Mouse (Mus musculus) liver, embryonic 15.5 days (tissue): Measurements from ENCODE around the gene Trim46. TPM values are rescaled to one million over a fixed set of nuclear protein-coding genes. Genes with fewer than 3 reads are reported as not detected.

Source experiments
- ATAC-seq: fragments of 200-750 bp; cut with Nextera tagmentation; 2 replicates; pipeline ENCODE4 v1.8.0; 2017; ENCODE audit warnings: moderate number of reproducible peaks, mild to moderate bottlenecking, moderate library complexity; ENCODE audit not compliant: insufficient read depth
- H3K27ac ChIP-seq: fragments of 300-500 bp; sonication (generic); replicated peaks from 2 replicates; pipeline ENCODE4 v1.5.1; 2015; ENCODE audit warnings: mild to moderate bottlenecking, inconsistent platforms
- H3K27me3 ChIP-seq: fragments of 300-500 bp; sonication (generic); 2 replicates; pipeline ENCODE4 v1.6.1; 2015; ENCODE audit warnings: mild to moderate bottlenecking, inconsistent platforms
- H3K36me3 ChIP-seq: fragments of 300-500 bp; sonication (generic); replicated peaks from 2 replicates; pipeline ENCODE4 v1.6.1; 2015; ENCODE audit warnings: moderate library complexity, mild to moderate bottlenecking, inconsistent platforms
- H3K4me1 ChIP-seq: fragments of 300-500 bp; sonication (generic); replicated peaks from 2 replicates; pipeline ENCODE4 v1.6.1; 2015; ENCODE audit warnings: inconsistent platforms
- H3K4me2 ChIP-seq: fragments of 300-500 bp; sonication (generic); 2 replicates; pipeline ENCODE4 v1.6.1; 2015; ENCODE audit warnings: moderate library complexity, mild to moderate bottlenecking, inconsistent platforms
- H3K4me3 ChIP-seq: fragments of 300-500 bp; sonication (generic); replicated peaks from 2 replicates; pipeline ENCODE4 v1.5.1; 2015; ENCODE audit warnings: mild to moderate bottlenecking, inconsistent platforms
- H3K9ac ChIP-seq: fragments of 300-500 bp; sonication (generic); 2 replicates; pipeline ENCODE4 v1.6.1; 2015; ENCODE audit warnings: moderate library complexity, mild to moderate bottlenecking, inconsistent platforms
- H3K9me3 ChIP-seq: fragments of 300-500 bp; sonication (generic); replicated peaks from 2 replicates; pipeline ENCODE4 v1.6.1; 2016; ENCODE audit warnings: inconsistent platforms
- WGBS: fragments of 180-500 bp; shearing (Covaris S2); methylation state at CpG from one replicate; pipeline ENCODE4 v1.1.7; 2015; ENCODE audit warnings: mixed read lengths; ENCODE audit not compliant: insufficient replicate concordance; 5-methylcytosine and 5-hydroxymethylcytosine counted together
- polyA plus RNA-seq: library from polyadenylated mRNA; unstranded; fragments of >200 nt; fragmentation: Nextera tagmentation; extraction: Ambion mirVana; gene quantifications from 2 replicates; pipeline ENCODE4 v1.2.1, GENCODE M21; 2015

The Trim46 gene
- polyA plus RNA-seq, 1 experiment from 2014 or later = 0.23 TPM

DNA sequence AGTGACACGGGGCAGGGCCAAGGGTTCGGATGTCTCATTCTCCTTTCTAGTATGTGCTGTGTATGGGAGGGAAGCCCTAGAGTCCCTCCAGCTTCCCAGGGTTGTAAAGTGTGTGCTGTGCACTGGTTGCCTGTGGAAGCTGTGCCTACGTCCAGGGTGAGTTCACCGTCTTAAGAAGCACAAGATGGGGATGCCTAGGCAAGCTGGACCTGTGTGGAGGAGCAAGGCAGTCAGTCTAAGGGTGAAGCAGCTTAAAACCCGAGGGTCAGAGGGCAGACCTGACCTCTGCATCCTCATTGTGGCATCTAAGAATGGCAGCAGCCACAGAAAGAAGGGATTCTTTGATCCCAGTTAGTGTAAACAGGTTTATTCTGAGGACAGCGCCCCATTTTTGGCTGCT is 37.4 kb downstream of the Trim46 start:
- Histone ChIP-seq H3K4me3 (no peak overlapping the region), H3K9ac (no peak overlapping the region), H3K9me3 (no peaks in the 10 kb centered on the region), H3K36me3 (peaks cover 69% of the 10 kb centered on the region), H3K27me3 (no peaks in the 10 kb centered on the region), H3K27ac (no peak overlapping the region), H3K4me1 (peaks cover 16% of the 10 kb centered on the region), H3K4me2 (no peak overlapping the region)
- no peak for ATAC-seq
- WGBS = 72% methylated on average over 6 of the region's 6 CpGs

DNA sequence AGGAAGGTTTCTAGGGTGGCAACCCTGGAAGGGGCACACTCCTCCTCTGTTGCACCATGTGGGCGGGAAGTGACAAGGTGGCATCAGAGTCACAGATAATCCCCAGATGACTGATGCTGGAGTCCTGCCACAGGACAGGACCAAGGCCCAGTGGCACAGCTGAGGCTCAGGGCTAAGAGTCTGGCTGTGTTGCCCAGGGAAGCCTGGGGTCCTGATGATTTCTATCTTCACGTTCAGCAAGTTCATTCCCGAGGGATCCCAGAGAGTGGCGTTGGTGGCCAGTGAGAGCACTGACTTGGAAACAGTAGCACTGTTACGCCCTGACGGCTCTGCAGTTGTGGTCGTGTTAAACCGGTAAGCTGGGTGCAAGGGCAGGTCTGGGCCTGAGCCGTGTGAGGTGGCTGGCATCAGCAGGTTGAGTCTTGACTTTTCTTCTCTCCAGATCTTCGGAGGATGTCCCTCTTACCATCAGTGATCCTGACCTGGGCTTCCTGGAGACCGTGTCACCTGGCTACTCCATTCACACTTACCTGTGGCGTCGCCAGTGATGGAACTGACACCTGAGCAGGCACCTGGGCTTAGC is 37.9 kb downstream of the Trim46 start:
- Histone ChIP-seq H3K9me3 (no peaks in the 10 kb centered on the region), H3K4me1 (peaks cover 16% of the 10 kb centered on the region), H3K36me3 (peaks cover 69% of the 10 kb centered on the region), H3K9ac (no peak overlapping the region), H3K4me2 (no peak overlapping the region), H3K4me3 (no peak overlapping the region), H3K27me3 (no peaks in the 10 kb centered on the region), H3K27ac (no peak overlapping the region)
- WGBS = 82% methylated on average over 13 of the region's 13 CpGs
- no peak for ATAC-seq

DNA sequence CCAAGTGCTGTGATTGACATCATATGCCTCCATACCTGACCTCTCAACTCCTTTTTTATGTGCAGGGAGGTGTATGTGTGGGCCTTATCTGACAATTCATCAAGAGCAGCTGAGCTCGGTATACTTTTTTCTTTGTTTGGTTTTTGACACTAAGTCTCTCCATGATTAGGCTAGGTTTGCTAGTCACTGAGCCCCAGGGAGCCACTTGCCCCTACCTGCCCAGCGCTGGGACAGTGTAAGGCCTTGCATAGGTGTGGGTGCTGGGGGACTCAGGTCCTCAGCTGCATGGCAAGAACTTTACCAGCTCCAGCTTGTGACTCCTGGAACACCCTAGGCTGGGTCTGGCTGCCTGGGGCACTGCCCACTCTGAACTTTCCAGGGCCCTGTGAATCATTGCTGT is 39.4 kb downstream of the Trim46 start:
- H3K4me1 ChIP-seq = peaks cover 18% of the 10 kb centered on the region
- H3K27me3 ChIP-seq = no peaks in the 10 kb centered on the region
- 68% methylated on average over 2 of the region's 2 CpGs for WGBS
- H3K9me3 ChIP-seq = no peaks in the 10 kb centered on the region
- H3K27ac ChIP-seq = no peak overlapping the region
- H3K4me2 ChIP-seq = no peak overlapping the region
- no peak overlapping the region for H3K4me3 ChIP-seq
- peaks cover 69% of the 10 kb centered on the region for H3K36me3 ChIP-seq
- no peak overlapping the region for H3K9ac ChIP-seq
- no peak for ATAC-seq

DNA sequence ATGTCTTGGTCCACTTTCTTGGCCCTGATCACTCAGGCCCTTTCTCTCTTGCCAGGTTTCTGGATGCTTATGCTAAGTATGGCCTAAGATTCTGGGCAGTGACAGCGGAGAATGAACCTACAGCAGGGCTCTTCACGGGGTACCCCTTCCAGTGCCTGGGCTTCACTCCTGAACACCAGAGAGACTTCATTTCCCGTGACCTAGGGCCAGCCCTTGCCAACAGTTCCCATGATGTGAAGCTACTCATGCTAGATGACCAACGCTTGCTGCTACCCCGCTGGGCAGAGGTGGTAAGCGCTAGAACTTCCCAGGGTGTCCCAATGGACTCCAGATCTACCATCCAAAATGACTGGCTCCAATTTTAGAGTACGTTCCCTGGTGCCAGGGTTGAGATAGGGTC is 40.0 kb downstream of the Trim46 start:
- Histone ChIP-seq H3K27ac (no peak overlapping the region), H3K9me3 (no peaks in the 10 kb centered on the region), H3K4me3 (no peak overlapping the region), H3K9ac (no peak overlapping the region), H3K4me2 (no peak overlapping the region), H3K4me1 (peaks cover 15% of the 10 kb centered on the region), H3K27me3 (no peaks in the 10 kb centered on the region), H3K36me3 (peaks cover 65% of the 10 kb centered on the region)
- ATAC-seq = no peak
- 83% methylated on average over 7 of the region's 7 CpGs for WGBS

DNA sequence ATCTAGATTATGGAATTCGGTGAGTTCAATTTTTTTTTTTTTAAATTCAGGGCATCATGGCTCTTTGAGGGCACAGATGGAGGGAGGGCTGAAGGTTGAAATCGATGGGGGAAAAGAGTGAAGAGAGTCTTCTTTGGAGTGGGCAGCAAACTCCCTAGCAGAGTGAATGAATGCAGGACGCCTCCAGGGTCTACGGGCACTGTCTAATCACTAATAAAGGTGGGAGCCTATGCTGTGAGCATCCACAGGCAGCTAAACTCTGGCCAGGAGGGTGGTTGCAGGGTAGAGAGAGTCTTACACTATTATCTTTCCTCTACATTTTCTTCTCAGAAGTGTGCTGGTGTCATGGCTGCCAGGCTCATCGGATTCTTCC is 43.0 kb downstream of the Trim46 start:
- Histone ChIP-seq H3K27ac (peak overlapping the region; percentile 56), H3K4me2 (peak overlapping the region; percentile 81), H3K27me3 (peaks cover 6% of the 10 kb centered on the region), H3K4me1 (peaks cover 15% of the 10 kb centered on the region), H3K9ac (peak overlapping the region; percentile 59), H3K9me3 (no peaks in the 10 kb centered on the region), H3K4me3 (peak overlapping the region; percentile 66), H3K36me3 (peaks cover 37% of the 10 kb centered on the region)
- ATAC-seq = peak; percentile 34
- WGBS = 22% methylated on average over 5 of the region's 5 CpGs

DNA sequence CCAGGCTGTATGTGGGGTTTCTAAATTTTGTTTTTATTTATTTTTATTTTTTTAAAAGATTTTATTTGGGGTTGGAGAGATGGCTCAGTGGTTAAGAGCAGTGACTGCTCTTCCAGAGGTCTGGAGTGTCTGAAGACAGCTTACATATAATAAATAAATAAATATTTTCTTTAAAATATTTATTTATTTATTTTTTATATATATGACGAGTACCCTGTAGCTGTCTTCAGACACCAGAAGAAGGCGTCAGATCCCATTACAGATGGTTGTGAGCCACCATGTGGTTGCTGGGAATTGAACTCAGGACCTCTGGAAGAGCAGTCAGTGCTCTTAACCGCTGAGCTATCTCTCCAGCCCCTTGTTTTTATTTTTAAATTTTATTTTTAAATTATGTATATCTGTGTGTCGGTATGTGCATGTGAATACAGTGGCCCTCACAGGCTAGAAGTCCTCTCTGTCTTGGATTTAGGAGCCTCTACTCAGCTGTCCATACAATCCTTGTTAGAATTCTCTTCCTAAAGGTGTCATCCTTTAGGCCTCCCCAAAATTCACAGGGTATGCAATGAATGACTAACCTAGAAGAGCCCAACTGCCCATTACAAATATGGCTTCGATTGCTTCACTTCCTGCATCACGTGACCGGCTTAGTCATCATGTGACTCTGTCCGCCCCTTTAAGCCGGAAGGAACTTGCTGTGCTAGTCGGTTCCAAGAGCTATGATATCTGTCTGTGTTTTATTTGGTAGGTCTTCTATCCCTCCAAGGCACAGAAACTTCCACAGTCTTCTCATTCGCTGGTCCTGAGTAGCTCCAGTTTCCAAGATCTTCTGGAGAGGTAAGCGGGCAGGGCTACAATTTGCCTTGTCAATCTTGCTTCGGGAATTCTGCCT is 43.6 kb downstream of the Trim46 start, which contains the start of gene Gba:
Gene Gba, plus strand, starts transcription at position 676 of the 889 bp plus-strand sequence.
- WGBS = 23% methylated on average over 13 of the region's 13 CpGs
- Histone ChIP-seq H3K9ac (peak within 1 kb of the TSS; percentile 59), H3K27ac (peak within 1 kb of the TSS; percentile 56), H3K27me3 (peaks cover 10% of the 10 kb centered on the region), H3K4me1 (peaks cover 15% of the 10 kb centered on the region), H3K4me3 (peak within 1 kb of the TSS; percentile 66), H3K4me2 (peak within 1 kb of the TSS; percentile 81), H3K36me3 (peaks cover 31% of the 10 kb centered on the region), H3K9me3 (no peaks in the 10 kb centered on the region)
- ATAC-seq = peak; percentile 77

DNA sequence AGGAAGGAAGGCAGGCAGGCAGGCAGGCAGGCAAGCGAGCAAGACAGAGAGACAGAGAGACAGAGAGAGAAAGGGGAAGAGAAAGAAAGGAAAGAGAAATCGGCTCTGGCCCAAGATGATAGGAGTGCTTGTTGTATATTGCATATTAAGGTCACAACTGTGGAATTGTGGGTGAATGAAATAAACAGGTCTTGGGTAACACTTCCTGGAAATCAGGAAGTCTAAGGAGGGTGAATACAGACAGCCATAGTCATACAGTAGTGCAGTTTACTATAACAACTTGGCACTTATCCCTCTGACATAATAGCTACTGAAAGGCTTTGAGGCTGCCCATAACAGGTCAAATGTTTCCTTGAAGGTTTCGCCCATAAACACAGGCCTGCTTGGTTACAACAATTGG is 46.3 kb downstream of the Trim46 start:
- H3K27me3 ChIP-seq = peaks cover 14% of the 10 kb centered on the region

DNA sequence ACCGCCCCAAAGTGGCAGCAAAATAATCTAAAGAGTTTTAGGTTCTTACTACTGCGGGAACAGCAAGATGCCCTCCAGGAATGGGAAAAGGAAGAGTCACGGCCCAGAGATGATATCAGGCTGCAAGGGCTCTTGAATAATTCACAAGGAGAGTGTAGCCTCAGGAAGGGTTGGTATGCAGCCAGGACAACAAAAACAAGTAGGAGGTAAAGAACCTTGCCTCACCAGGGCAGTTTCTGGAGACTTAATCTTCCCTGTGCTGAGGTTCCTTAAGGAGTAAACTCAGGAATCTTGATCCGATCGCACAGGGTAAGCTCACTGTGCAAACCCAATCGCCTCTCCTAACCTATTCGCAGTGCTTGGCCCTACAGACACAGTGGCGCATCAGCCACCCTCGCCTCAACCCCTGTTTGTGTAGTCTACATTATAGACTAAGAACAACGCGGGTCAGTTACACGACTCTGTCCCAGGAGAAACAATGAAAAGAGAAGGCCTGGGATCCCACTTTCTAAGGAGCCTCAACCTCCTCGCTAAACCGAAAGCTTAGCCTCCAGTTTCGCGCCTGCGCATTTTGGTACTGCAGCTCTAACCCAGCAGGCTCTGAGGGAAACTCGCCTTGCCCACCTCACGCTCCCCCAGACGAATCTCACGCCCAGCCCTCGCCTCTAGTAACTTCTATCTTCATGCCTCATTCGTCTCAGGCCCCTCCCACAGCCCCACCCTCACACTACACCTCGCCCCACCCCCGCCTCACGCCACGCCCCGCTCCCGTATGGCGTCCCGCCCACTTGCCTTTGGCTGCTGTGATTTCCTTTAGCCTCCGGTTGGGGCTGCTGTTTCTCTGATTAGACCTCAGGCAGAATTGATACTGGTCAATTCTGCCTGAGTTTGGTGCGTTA is 49.9 kb downstream of the Trim46 start:
- Histone ChIP-seq H3K4me1 (peaks cover 16% of the 10 kb centered on the region), H3K36me3 (no peaks in the 10 kb centered on the region), H3K27me3 (peaks cover 18% of the 10 kb centered on the region), H3K9me3 (no peaks in the 10 kb centered on the region), H3K9ac (peak overlapping the region; percentile 53), H3K27ac (peak overlapping the region; percentile 72), H3K4me3 (peak overlapping the region; percentile 55), H3K4me2 (peak overlapping the region; percentile 73)
- ATAC-seq = peak; percentile 93
- WGBS = 6% methylated on average over 33 of the region's 33 CpGs

More for the DNA sequence above, 46.3 kb downstream of the Trim46 start:
- Histone ChIP-seq H3K9me3 (no peaks in the 10 kb centered on the region), H3K4me3 (no peak overlapping the region), H3K4me2 (no peak overlapping the region), H3K4me1 (peaks cover 31% of the 10 kb centered on the region), H3K36me3 (peaks cover 11% of the 10 kb centered on the region), H3K27ac (no peak overlapping the region), H3K9ac (no peak overlapping the region)
- no peak for ATAC-seq
- WGBS = 42% methylated on average over 3 of the region's 3 CpGs

DNA sequence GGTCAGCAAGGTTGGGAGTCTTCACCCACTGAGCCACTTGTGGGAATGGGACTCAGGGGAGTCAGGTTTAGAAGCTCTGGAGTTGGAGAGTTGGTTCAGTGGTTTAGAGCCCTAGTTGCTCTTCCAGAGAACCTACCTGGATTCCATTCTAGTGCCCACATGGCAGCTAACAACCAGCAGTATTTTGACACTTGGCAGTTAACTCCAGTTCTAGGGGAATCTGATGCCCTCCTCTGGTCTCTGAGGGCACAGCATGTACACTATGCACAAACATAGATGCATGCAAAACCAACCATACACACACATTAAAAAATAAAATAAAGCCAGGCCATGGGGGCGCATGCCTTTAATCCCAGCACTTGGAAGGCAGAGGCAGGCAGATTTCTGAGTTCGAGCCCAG is 52.3 kb downstream of the Trim46 start:
- Histone ChIP-seq H3K4me2 (no peak overlapping the region), H3K9ac (no peak overlapping the region), H3K36me3 (no peaks in the 10 kb centered on the region), H3K27ac (no peak overlapping the region), H3K9me3 (no peaks in the 10 kb centered on the region), H3K4me3 (no peak overlapping the region), H3K4me1 (peaks cover 16% of the 10 kb centered on the region), H3K27me3 (peaks cover 23% of the 10 kb centered on the region)
- no peak for ATAC-seq
- 69% methylated on average over 2 of the region's 2 CpGs for WGBS

DNA sequence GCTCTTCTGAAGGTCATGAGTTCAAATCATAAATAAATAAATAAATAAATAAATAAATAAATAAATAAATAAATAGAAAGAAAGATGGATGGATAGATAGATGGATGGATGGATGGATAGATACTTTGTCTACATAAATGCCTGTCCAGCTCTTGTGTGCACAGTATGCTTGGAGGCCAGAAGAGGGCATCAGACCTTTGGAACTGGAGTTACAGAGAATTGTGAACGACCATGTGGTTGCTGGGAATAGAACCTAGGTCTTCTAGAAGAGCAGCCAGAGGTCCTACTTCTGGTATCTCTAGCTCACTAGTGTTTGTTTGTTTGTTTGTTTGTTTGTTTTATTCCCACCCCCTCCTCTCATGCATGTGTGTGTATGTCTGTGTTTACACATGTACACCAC is 52.8 kb downstream of the Trim46 start:
- ATAC-seq = no peak
- Histone ChIP-seq H3K27me3 (peaks cover 20% of the 10 kb centered on the region), H3K4me1 (peaks cover 16% of the 10 kb centered on the region), H3K4me2 (no peak overlapping the region), H3K4me3 (no peak overlapping the region), H3K9ac (no peak overlapping the region), H3K36me3 (no peaks in the 10 kb centered on the region), H3K27ac (no peak overlapping the region), H3K9me3 (no peaks in the 10 kb centered on the region)
- WGBS = 56% methylated on average over 1 of the region's 1 CpGs

DNA sequence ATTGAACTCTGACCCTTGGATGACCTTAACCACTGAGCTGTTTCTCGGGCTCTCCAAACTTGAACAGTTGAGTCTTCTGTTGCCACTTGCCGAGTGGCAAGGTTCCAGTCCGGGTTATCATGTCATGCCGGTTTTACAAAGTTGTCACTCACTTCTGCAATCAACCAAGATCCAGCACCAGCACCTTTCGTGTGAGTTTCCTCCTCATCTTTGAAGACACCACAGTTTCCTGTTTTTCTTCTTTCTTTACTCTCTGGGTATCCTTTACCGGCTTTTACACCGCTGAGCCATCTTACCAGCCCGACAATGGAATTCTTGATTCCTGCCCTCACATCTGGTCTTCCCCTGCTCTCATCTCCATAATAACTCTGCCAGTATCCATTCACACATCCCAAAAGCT is 55.7 kb downstream of the Trim46 start:
- 20% methylated on average over 8 of the region's 8 CpGs for WGBS
- Histone ChIP-seq H3K4me2 (no peak overlapping the region), H3K27me3 (peaks cover 12% of the 10 kb centered on the region; the same call in 1 of the 2 replicates), H3K4me1 (peaks cover 10% of the 10 kb centered on the region), H3K9ac (no peak overlapping the region), H3K27ac (no peak overlapping the region), H3K4me3 (no peak overlapping the region), H3K9me3 (no peaks in the 10 kb centered on the region), H3K36me3 (no peaks in the 10 kb centered on the region)
- no peak for ATAC-seq
